Mouse (Mus musculus): ENCODE measurements around the gene Zscan29.

Gene Zscan29

GRCm38 (mm10) chr2:121170980-121171742, at the start of gene Zscan29:
Gene Zscan29, minus strand, starts transcription at chr2:121171125.
- DNase-seq (ENCODE audit: low spot score), result peak; percentile 91

GRCm38 (mm10) chr2:121219994-121220393, 49.1 kb upstream of the Zscan29 start:
- no peak for DNase-seq (ENCODE audit: low spot score)

- no peak for DNase-seq (ENCODE audit: low spot score)
Measured at GRCm38 (mm10) chr2:121219177-121219576, 48.3 kb upstream of the Zscan29 start.

GRCm38 (mm10) chr2:121214491-121214890, 43.6 kb upstream of the Zscan29 start:
- no peak for DNase-seq (ENCODE audit: low spot score)

- DNase-seq (ENCODE audit: low spot score), result no peak
Measured at GRCm38 (mm10) chr2:121206541-121206940, 35.6 kb upstream of the Zscan29 start.

GRCm38 (mm10) chr2:121204276-121204675, 33.4 kb upstream of the Zscan29 start:
- DNase-seq (ENCODE audit: low spot score), result no peak

GRCm38 (mm10) chr2:121195466-121195865, 24.5 kb upstream of the Zscan29 start:
- DNase-seq (ENCODE audit: low spot score), result no peak

GRCm38 (mm10) chr2:121188530-121188929, 17.6 kb upstream of the Zscan29 start:
- DNase-seq (ENCODE audit: low spot score), result no peak

- DNase-seq (ENCODE audit: low spot score), result no peak
Measured at GRCm38 (mm10) chr2:121184142-121184541, 13.2 kb upstream of the Zscan29 start.

GRCm38 (mm10) chr2:121183431-121183830, 12.5 kb upstream of the Zscan29 start:
- no peak for DNase-seq (ENCODE audit: low spot score)

- DNase-seq (ENCODE audit: low spot score), result no peak
Measured at GRCm38 (mm10) chr2:121178828-121179479, 8.0 kb upstream of the Zscan29 start.

GRCm38 (mm10) chr2:121170481-121170971, 399 bp downstream of the Zscan29 start, which contains the start of gene Tubgcp4:
Gene Tubgcp4, plus strand, starts transcription at chr2:121170654.
- DNase-seq (ENCODE audit: low spot score), result no peak

- peak; percentile 22 for DNase-seq (ENCODE audit: low spot score)
Measured at GRCm38 (mm10) chr2:121169902-121170301, 1.0 kb downstream of the Zscan29 start.

- no peak for DNase-seq (ENCODE audit: low spot score)
Measured at GRCm38 (mm10) chr2:121169173-121169572, 1.8 kb downstream of the Zscan29 start.

- no peak for DNase-seq (ENCODE audit: low spot score)
Measured at GRCm38 (mm10) chr2:121153100-121153499, 17.8 kb downstream of the Zscan29 start.

- no peak for DNase-seq (ENCODE audit: low spot score)
Measured at GRCm38 (mm10) chr2:121149679-121150078, 21.2 kb downstream of the Zscan29 start.

GRCm38 (mm10) chr2:121142415-121142814, 28.5 kb downstream of the Zscan29 start:
- no peak for DNase-seq (ENCODE audit: low spot score)

GRCm38 (mm10) chr2:121141216-121142035, 29.5 kb downstream of the Zscan29 start:
- DNase-seq (ENCODE audit: low spot score), result no peak

- peak; percentile 91 for DNase-seq (ENCODE audit: low spot score)
Measured at GRCm38 (mm10) chr2:121140018-121140882, 30.7 kb downstream of the Zscan29 start, which contains the start of the genes Adal and Lcmt2. Gene Adal, plus strand, starts transcription at chr2:121140428. Gene Lcmt2, minus strand, starts transcription at chr2:121140653.

- peak; percentile 22 for DNase-seq (ENCODE audit: low spot score)
Measured at GRCm38 (mm10) chr2:121139266-121140017, 31.5 kb downstream of the Zscan29 start.

All from ovary, postnatal 36 days (tissue).